Mouse (Mus musculus): ENCODE measurements around the gene Mrpl46. TPM values are rescaled to one million over a fixed set of nuclear protein-coding genes. Genes with fewer than 3 reads are reported as not detected.

Mrpl46 gene
- polyA plus RNA-seq, 1 experiment from 2014 or later, result 56.3 TPM

GRCm38 (mm10) chr7:78763801-78764200 is 19.5 kb downstream of the Mrpl46 start:
- no peak for ATAC-seq (replicated peaks)
- Histone ChIP-seq H3K36me3 (replicated peaks) (no peaks in the 10 kb centered on the region), H3K9ac (no peak overlapping the region), H3K4me1 (peaks cover 12% of the 10 kb centered on the region; the same call in 1 of the 2 replicates), H3K27me3 (replicated peaks) (no peaks in the 10 kb centered on the region), H3K4me2 (no peak overlapping the region), H3K4me3 (no peak overlapping the region), H3K9me3 (no peaks in the 10 kb centered on the region), H3K27ac (no peak overlapping the region)
- WGBS, result 95% methylated on average over 3 of the region's 3 CpGs

GRCm38 (mm10) chr7:78754458-78755000 is 28.8 kb downstream of the Mrpl46 start:
- H3K4me3 ChIP-seq, result no peak overlapping the region
- H3K27me3 ChIP-seq (replicated peaks), result no peaks in the 10 kb centered on the region
- ATAC-seq (replicated peaks), result no peak
- H3K9me3 ChIP-seq, result no peaks in the 10 kb centered on the region
- H3K9ac ChIP-seq, result no peak overlapping the region
- WGBS, result 50% methylated on average over 8 of the region's 8 CpGs
- no peaks in the 10 kb centered on the region for H3K4me1 ChIP-seq
- no peak overlapping the region for H3K27ac ChIP-seq
- H3K4me2 ChIP-seq, result no peak overlapping the region
- H3K36me3 ChIP-seq (replicated peaks), result no peaks in the 10 kb centered on the region

- H3K27me3 ChIP-seq (replicated peaks), result no peaks in the 10 kb centered on the region
- no peak for ATAC-seq (replicated peaks)
These were observed 29.4 kb downstream of the Mrpl46 start for GRCm38 (mm10) chr7:78753752-78754457.

GRCm38 (mm10) chr7:78752961-78753360 is 30.4 kb downstream of the Mrpl46 start:
- Histone ChIP-seq H3K27ac (no peak overlapping the region), H3K27me3 (replicated peaks) (no peaks in the 10 kb centered on the region), H3K4me2 (no peak overlapping the region), H3K4me3 (no peak overlapping the region), H3K4me1 (no peaks in the 10 kb centered on the region), H3K9ac (no peak overlapping the region), H3K9me3 (no peaks in the 10 kb centered on the region), H3K36me3 (replicated peaks) (no peaks in the 10 kb centered on the region)
- 88% methylated on average over 4 of the region's 4 CpGs for WGBS
- ATAC-seq (replicated peaks), result no peak

More at GRCm38 (mm10) chr7:78753752-78754457, 29.4 kb downstream of the Mrpl46 start:
- no peaks in the 10 kb centered on the region for H3K9me3 ChIP-seq
- no peak overlapping the region for H3K4me3 ChIP-seq
- no peak overlapping the region for H3K9ac ChIP-seq
- H3K27ac ChIP-seq, result no peak overlapping the region
- H3K4me1 ChIP-seq, result no peaks in the 10 kb centered on the region
- H3K36me3 ChIP-seq (replicated peaks), result no peaks in the 10 kb centered on the region
- H3K4me2 ChIP-seq, result no peak overlapping the region
- WGBS, result 62% methylated on average over 7 of the region's 7 CpGs

GRCm38 (mm10) chr7:78743731-78744385 is 39.5 kb downstream of the Mrpl46 start:
- 90% methylated on average over 5 of the region's 5 CpGs for WGBS
- no peaks in the 10 kb centered on the region for H3K27me3 ChIP-seq (replicated peaks)
- no peaks in the 10 kb centered on the region for H3K9me3 ChIP-seq
- no peak overlapping the region for H3K9ac ChIP-seq
- H3K4me1 ChIP-seq, result no peaks in the 10 kb centered on the region
- no peak for ATAC-seq (replicated peaks)
- no peak overlapping the region for H3K4me3 ChIP-seq
- H3K4me2 ChIP-seq, result no peak overlapping the region
- no peaks in the 10 kb centered on the region for H3K36me3 ChIP-seq (replicated peaks)
- H3K27ac ChIP-seq, result no peak overlapping the region

- no peak for ATAC-seq (replicated peaks)
- H3K27me3 ChIP-seq (replicated peaks), result no peaks in the 10 kb centered on the region
- no peak overlapping the region for H3K4me3 ChIP-seq
- no peaks in the 10 kb centered on the region for H3K9me3 ChIP-seq
- no peak overlapping the region for H3K9ac ChIP-seq
- H3K36me3 ChIP-seq (replicated peaks), result no peaks in the 10 kb centered on the region
- no peak overlapping the region for H3K27ac ChIP-seq
- no peaks in the 10 kb centered on the region for H3K4me1 ChIP-seq
- H3K4me2 ChIP-seq, result no peak overlapping the region
- 80% methylated on average over 8 of the region's 8 CpGs for WGBS
These were observed 43.9 kb downstream of the Mrpl46 start for GRCm38 (mm10) chr7:78739351-78740000.

- Histone ChIP-seq H3K4me1 (no peaks in the 10 kb centered on the region), H3K9ac (no peak within 1 kb of the TSS), H3K36me3 (replicated peaks) (no peaks in the 10 kb centered on the region), H3K27me3 (replicated peaks) (no peaks in the 10 kb centered on the region), H3K4me3 (no peak within 1 kb of the TSS), H3K27ac (no peak within 1 kb of the TSS), H3K9me3 (no peaks in the 10 kb centered on the region), H3K4me2 (no peak within 1 kb of the TSS)
- no peak for ATAC-seq (replicated peaks)
- 88% methylated on average over 5 of the region's 5 CpGs for WGBS
These were observed 45.6 kb downstream of the Mrpl46 start, which contains the start of gene Ntrk3 for GRCm38 (mm10) chr7:78737614-78738210. Gene Ntrk3, minus strand, starts transcription at chr7:78738012.

GRCm38 (mm10) chr7:78737196-78737595 is 46.1 kb downstream of the Mrpl46 start:
- 93% methylated on average over 6 of the region's 6 CpGs for WGBS
- H3K9ac ChIP-seq, result no peak overlapping the region
- H3K27ac ChIP-seq, result no peak overlapping the region
- no peaks in the 10 kb centered on the region for H3K4me1 ChIP-seq
- H3K4me3 ChIP-seq, result no peak overlapping the region
- H3K4me2 ChIP-seq, result no peak overlapping the region
- H3K36me3 ChIP-seq (replicated peaks), result no peaks in the 10 kb centered on the region
- H3K27me3 ChIP-seq (replicated peaks), result no peaks in the 10 kb centered on the region
- no peak for ATAC-seq (replicated peaks)
- no peaks in the 10 kb centered on the region for H3K9me3 ChIP-seq

- no peak overlapping the region for H3K9ac ChIP-seq
- H3K9me3 ChIP-seq, result no peaks in the 10 kb centered on the region
- no peaks in the 10 kb centered on the region for H3K36me3 ChIP-seq (replicated peaks)
- no peak overlapping the region for H3K4me3 ChIP-seq
- H3K4me1 ChIP-seq, result no peaks in the 10 kb centered on the region
- 83% methylated on average over 8 of the region's 8 CpGs for WGBS
- no peak for ATAC-seq (replicated peaks)
- H3K4me2 ChIP-seq, result no peak overlapping the region
- no peaks in the 10 kb centered on the region for H3K27me3 ChIP-seq (replicated peaks)
- no peak overlapping the region for H3K27ac ChIP-seq
These were observed 51.9 kb downstream of the Mrpl46 start for GRCm38 (mm10) chr7:78731391-78731790.

Other genes starting within 250 kb of the Mrpl46 start
- gene Ntrk3, start 45.5 kb downstream of the Mrpl46 start, polyA plus RNA-seq (2015; fragmentation: Nextera tagmentation; extraction: Ambion mirVana), result 22.4 and 25.3 TPM in 2 replicates
- gene Mrps11, start 412 bp downstream of the Mrpl46 start, polyA plus RNA-seq (2015; fragmentation: Nextera tagmentation; extraction: Ambion mirVana), result 64.6 and 70.1 TPM in 2 replicates
- 14.3 and 15.9 TPM in 2 replicates for gene Det1, start 63.7 kb upstream of the Mrpl46 start, polyA plus RNA-seq (2015; fragmentation: Nextera tagmentation; extraction: Ambion mirVana)
- 51.6 and 52.7 TPM in 2 replicates for gene Aen, start 112.3 kb upstream of the Mrpl46 start, polyA plus RNA-seq (2015; fragmentation: Nextera tagmentation; extraction: Ambion mirVana)
- gene Isg20, start 129.9 kb upstream of the Mrpl46 start, polyA plus RNA-seq (2015; fragmentation: Nextera tagmentation; extraction: Ambion mirVana), result 2.2 and 3.1 TPM in 2 replicates

Measured in midbrain, embryonic 15.5 days (tissue).